Mouse (Mus musculus) T-helper 1 cell (primary cell): ENCODE data around the gene Zpbp2.

Experiments
- in situ Hi-C: fragments of 300-600 bp; cut with MboI, MseI; formaldehyde crosslinking; loops from one replicate; pipeline ENCODE4 v1.15.1; 2025; ENCODE audit warnings: high pct_unique_total_duplicates

Zpbp2 gene

DNA sequence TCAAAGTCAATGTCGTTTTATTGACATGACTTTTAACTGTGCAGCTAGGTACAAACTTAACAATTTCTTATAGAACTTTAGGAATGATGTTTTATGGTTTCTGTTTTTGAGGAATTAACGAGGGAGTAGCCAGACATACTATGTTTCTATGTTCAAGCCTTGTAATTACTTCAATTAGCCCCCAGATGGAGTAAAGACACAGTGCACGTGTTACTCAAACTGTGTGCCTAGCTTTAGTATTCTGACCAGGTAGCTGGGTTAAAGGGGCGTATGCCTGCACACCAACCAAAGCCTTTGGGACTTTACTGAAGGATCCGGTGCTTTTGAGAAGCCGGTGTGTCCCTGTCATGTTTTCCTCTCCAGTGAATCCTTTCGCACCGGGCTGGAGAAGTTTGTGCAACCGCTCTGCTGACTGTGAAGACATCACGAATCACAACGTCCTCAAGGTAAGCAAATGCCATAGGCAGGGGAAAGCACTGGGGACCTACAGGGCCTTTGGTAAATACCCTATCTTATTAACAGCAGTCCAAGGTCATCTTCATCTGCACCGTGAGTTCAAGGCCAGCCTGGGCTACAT lies 4.3 kb downstream of the Zpbp2 start:
- in situ Hi-C loops: loop anchor here (5.0 kb wide), 1 partner anchor 92 kb away; the partner anchor contains the start of gene Gsdma2

- in situ Hi-C loops: no loop called here
These were observed 10.0 kb downstream of the Zpbp2 start for GRCm38 (mm10) chr11:98560942-98561341.

DNA sequence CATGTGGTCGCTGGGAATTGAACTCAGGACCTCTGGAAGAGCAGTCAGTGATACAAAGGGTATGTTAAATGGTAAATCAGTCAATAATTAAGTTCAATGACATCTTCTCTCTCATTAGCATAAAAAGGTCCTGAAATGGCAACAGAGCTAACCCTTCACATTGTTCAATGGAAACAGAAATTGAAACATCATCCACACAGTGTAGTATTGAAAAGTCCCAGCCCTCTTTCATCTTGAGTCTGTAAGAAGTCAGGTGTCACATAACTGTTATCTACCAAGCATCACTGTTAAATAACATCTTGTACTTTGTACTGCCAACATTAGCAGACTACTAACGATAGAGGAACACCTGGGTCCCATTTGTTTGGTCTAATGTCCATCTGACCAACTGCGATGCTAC lies 12.1 kb downstream of the Zpbp2 start:
- in situ Hi-C loops: no loop called here

DNA sequence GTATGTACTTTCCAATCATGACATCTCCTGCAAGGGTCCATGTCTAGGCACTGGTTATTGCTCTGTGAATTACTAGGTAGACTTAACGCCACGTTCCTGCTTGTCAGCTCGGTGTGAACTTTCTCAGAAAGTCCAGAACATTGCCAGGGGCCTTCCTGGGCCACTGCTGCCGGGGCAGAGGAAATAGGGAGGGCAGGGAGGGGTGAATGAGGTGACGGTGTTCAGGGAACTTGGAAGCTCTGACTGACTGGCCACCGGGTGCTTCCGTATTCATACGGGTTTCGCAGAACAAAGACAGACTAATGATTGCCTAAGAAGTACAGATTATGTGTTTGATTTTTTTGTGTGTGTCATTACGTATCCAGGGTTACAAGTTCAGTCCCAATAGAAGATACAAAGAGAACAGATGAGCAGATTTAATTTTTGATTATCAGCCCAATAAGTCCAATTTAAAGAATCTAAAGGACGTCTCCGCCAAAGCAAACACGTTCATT lies 13.1 kb downstream of the Zpbp2 start:
- in situ Hi-C loops: no loop called here

- in situ Hi-C loops: no loop called here
These were observed 17.4 kb downstream of the Zpbp2 start for GRCm38 (mm10) chr11:98568326-98568725.

- in situ Hi-C loops: no loop called here
These were observed 18.6 kb downstream of the Zpbp2 start for GRCm38 (mm10) chr11:98569461-98569860.

DNA sequence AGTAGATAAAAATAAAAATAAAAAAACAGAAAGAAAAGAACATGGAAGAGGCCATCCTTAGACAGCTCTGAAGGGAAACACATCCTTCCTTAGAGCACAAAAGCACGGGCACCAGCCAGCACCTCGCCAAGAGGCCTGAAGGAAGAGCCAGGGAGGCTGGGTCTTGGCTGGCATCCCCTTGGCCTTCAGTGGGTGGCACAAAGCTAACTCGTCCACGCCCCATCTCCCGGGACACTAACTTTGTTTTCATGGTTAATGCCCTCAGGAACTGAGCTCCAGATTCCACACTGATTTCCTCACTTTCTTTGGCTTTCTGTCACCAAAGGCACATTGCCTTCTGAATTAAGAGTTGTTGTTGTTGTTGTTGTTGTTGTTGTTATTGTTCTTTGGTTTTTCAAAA lies 26.9 kb downstream of the Zpbp2 start:
- in situ Hi-C loops: no loop called here

DNA sequence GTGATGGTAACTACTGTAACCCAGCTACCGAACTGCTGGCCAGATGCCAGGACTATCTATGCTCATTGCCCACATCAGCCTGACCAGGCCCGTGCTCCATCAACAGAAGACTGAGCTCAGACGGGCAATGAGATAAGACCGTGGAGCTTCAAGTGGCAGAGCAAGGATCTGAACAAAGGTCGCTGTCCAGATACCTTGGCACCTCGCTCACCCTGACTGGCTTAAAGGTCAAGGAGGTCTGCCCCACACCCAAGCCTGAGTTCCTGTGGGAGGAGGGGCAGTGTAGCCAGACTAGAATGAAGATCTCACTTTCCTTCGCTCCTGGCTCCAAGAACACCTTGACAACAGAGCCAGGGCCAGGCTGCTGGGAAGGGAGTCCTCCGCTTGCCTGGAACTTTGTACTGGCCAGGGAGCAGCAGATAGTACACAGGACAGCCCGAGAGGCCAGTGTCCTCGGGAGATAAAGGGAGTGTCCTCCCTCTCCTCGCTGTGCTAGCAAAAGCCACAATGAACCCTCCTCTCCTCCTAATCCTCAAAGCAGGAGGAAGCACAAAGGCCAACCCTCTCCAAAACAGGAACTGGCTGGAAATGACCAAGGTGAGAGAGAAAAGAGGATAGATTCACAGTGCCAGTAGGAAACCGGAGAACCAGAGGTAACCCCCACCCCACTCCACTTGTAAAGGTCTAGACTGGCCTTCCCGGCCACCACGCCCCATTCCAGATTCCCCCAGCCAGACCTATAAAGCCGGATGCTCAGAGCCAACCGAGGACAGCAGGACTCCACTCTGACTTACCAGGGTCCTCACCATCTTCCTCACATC lies 29.6 kb downstream of the Zpbp2 start:
- in situ Hi-C loops: no loop called here

- in situ Hi-C loops: no loop called here
These were observed 30.6 kb downstream of the Zpbp2 start for GRCm38 (mm10) chr11:98581286-98582029.

GRCm38 (mm10) chr11:98582030-98582388 lies 31.1 kb downstream of the Zpbp2 start:
- in situ Hi-C loops: no loop called here

DNA sequence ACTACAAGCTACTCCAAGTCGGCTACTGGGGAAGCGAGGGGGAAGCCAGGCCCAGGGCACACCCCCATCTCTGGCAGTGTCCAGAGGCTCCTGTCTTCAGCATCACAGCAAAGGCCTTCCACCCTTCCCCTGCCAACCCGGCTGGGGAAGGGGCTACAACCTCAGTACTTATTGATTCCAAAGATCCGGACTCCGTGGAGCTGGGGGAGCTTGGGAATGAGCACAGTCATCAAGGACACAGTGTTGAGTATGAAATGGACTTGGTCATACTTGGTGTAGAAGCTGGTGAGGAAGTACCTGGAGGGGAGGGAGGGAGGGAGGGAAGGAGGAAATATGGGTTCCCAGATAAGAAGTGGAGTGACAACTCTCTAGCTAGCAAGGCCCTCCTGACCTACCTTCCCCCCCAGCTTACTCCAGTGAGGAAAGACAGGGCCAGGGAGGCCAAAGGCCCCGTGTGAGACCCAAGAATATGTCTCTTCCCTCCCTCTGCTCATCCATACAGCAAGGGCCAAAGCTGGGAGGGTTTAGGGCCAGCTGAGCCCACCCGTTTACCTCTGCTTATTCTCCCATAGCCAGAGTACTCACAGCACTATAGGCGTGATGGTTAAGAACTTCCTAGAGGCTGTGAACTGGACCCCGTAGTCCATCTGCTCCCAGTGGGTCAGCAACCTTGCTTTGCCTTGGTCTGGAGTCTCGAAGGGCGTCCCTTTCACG lies 31.8 kb downstream of the Zpbp2 start:
- in situ Hi-C loops: no loop called here

- in situ Hi-C loops: no loop called here
These were observed 32.3 kb downstream of the Zpbp2 start for GRCm38 (mm10) chr11:98583265-98583552.

DNA sequence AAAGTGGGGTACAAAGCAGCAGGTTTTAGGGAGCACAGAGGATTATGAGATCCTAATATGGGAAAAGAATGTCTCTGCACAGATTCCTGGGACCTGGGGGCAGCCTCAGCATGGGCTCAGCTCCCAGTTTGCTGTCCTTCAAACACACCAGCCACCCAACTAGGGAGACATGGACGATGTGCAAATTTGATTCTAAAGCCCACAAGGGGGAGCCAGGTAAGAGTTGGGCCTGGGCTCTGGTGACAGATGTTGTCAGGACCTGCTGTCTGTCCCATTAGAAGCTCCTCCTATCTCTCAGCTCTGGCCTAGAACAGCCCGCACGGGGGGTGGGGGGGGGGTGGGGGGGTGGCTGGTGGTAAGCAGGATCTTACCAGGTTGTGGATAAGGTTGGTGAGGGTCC lies 32.7 kb downstream of the Zpbp2 start:
- in situ Hi-C loops: no loop called here

DNA sequence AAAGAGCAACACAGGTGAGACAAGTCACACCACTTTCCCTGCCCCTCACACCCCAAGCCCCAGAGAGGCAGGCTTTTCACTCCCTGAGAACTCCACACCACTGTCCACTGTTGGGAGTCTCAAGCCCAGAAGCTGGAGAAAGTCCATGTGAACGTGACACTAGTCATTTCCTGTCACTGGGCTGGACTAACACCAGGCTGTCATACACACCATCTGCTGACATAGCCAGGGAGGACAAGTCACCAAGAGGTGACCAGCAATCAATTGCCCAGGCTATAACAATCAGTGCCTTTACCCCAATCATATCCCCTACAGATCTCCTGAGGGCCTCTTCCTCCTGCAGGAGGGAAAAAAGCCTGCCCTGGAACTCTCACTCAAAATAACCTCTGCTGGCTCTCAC lies 33.2 kb downstream of the Zpbp2 start:
- in situ Hi-C loops: no loop called here

- in situ Hi-C loops: no loop called here
These were observed 33.8 kb downstream of the Zpbp2 start for GRCm38 (mm10) chr11:98584629-98585177.

DNA sequence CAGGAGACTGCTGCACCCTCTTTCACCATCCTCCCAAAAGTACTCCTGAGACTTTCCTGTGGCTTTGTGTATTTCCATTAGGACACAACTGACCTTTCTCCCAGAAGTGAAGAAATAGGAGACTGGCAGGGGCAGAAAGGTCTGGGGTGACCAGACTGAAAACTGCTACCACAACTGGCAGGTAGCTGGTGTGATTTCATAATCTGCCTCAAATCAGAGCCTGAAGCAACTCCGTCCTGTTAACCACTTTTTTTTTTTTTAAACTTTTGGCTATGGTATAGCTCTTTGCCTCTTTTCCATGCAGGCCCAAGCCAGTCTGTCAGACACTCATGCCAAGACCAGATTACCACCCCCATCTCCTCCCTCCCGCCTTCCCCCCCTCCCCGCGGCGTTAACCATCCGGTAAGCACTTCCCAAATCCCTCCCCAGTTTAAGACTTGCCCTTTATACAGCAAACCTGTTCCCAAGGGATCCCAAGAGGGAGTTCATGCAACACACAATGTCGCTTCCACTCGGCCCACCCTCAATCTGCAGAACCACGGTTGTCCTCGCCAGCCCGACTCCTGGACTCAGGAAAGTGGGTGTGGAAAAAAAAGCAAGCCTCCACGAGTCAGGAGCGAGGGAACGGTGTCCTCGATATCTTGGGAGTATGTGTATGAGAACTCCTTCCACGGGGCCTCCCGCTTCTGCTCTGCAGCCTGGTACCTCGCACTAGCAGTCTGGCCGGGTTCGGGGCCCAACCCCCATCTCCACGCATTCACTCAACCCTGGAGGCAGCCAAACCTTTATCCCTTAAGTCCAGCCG lies 35.4 kb downstream of the Zpbp2 start:
- in situ Hi-C loops: no loop called here

DNA sequence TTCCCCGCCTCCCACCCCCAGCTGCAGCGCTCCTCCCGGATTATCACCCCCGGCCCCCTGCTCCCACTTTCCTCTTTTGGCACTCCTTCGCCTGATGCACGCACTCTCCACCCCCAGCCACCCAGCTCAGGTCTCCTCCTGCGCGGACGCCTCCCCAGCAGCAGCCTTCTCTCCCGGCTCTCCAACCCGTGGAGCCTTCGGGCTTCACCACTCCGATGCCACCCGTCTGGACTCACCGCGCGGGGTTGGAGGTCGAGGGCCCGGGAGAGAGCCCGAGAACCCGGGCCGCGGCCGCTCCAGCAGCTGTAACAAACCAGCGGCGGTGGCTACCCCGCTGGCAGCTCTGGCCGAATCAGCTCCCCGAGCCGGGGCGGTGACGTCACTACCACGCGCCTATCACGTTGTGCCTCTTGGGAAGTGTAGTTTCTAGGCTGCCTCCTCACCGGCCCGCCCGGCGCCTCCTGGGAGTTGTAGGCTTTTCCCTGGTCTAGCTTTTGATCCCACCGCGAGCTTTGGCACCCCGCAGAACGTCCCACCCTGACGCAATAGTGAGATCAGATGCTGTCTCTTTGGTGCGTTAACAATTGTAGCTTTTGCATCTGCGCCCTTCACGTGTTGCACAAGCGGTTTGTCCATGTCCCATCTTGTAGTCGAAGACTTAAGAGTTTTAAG lies 36.1 kb downstream of the Zpbp2 start, which contains the start of gene Ormdl3:
Gene Ormdl3 (minus strand): TSS at position 477 of the 672 bp plus-strand sequence.
- in situ Hi-C loops: no loop called here

DNA sequence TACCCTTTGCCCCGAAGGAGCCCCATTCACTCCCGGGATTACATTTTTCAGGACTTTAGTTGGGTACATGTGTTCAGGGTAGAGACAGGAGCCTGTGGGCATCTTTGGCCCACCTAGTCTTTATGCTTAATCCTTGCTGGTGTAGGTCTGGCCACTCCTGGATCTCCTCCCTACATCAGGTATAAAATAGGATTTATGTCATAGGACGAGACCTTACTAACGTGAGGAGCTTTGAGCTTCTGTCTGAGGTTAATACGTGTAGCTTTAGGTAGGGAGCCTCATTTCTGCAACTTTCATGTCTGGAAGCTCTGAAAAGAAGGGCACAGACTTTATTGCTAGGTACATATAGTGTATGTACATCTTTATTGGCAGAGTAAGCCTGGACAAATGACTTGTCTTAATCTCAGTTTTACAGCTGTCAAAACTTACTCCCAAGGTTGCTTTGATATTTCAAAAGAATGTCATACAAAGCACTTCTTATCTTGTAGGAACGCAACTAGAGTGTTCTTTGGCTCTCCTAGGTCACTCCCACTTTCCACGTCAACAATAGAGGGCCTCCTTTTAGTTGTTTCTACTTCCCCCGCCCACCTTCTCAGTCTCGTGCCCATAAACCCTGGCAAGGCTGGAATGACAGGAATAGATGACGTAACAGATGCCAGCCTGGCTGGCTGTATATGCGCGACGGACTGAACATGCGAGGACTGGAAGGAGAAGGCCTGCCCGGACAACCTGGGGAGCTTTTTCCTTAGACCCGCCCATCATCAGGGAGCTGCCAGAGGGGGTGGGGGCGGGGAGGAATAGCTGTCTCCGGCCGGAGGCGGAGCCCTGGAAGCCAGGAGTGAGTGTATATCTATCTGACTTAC lies 37.0 kb downstream of the Zpbp2 start:
- in situ Hi-C loops: no loop called here

GRCm38 (mm10) chr11:98588833-98589281 lies 38.0 kb downstream of the Zpbp2 start:
- in situ Hi-C loops: no loop called here
